Mouse (Mus musculus): ENCODE measurements around the gene Cmip.

Gene Cmip

DNA sequence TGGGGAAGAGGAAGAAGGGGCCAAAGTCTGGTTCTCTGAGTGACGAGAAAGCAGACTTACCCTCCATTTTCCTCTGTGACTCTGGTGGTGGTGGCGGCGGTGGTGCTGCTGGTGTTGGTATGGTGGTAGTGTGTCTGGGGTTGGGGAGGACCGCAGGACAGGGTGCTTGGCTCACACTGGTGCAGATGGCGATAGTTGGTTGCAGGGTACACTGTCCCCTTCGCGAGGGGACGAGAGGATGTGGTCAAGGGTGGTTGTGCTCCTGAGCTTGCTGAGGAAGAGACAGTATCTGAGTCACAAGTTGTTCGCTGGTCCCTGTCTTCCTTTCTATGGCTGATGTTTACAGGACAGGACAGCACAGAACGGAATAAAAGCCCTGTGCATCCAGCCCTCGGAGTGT is 88.5 kb downstream of the Cmip start:
- DNase-seq (ENCODE audit: low spot score in 2 of 2), result no peak

DNA sequence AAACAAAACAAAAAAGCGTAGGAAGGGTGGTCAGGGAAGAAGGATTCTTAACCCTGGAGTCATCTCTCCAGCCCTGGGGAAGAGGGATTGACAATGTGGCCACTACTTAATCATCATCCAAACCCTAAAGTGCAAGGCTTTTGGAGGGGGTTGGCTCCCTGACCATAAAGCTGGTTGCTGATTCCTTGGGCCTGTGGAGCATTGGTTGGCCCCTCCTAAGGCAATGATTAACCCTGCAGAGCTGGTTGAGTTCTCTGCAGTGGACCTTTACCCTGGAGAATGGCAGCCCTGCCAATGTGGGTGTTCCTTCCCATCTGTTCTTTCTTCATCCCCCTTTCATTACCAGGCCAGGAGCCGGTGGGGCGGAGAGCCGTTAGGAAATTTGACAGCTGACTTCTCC is 90.7 kb downstream of the Cmip start:
- DNase-seq (ENCODE audit: low spot score in 2 of 2), result no peak

DNA sequence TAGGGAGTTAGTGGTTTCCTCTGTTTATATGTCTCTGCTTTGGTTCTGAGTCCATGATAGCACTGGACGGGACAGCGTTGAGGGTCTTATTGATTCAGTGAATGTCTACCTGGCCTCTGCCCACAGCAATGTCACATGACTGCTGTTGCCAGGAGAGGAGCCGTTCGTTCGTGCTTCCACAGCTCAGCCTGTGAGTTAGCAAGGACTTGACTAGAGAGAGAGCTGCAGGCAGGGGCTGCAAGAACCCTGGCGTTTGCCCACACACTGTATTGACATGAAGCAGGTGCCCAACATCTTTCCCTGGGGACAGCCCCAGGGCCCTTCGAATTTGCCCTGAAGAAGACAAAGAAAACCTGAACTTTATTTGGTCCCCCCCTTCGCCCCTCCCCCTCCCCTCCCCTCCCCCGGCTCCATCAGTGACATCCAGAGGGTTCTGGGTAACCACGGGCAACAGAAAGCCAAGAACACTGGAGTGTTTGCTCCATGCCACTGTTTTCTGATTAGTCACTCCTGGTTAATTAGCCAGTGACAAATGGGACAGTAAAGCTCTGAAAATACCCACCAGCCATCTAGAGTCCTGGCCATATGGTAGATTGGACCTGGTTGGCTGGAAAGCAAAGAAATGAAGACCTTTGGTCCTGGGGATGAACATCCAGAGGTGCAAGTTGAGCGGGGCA is 92.0 kb downstream of the Cmip start:
- no peak for DNase-seq (ENCODE audit: low spot score in 2 of 2)

DNA sequence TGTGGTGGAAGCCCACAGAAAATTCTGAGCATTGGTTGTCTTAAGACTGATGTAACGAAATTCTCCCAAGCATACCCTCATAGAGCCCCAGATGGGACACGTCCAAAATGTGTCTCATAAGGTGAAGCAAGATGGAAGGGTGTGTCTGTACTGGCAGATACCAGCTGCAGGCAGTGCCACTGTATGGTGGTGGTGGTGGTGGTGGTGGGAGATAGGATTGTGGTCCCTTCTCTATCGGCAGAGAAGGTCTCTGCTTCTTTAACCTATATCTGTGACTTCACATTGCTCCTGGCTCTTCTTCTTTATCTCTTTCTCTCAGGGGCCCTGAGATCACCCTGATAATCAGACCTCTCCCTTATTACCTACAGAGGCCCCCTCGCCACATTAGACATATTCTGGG is 92.7 kb downstream of the Cmip start:
- DNase-seq (ENCODE audit: low spot score in 2 of 2), result no peak

DNA sequence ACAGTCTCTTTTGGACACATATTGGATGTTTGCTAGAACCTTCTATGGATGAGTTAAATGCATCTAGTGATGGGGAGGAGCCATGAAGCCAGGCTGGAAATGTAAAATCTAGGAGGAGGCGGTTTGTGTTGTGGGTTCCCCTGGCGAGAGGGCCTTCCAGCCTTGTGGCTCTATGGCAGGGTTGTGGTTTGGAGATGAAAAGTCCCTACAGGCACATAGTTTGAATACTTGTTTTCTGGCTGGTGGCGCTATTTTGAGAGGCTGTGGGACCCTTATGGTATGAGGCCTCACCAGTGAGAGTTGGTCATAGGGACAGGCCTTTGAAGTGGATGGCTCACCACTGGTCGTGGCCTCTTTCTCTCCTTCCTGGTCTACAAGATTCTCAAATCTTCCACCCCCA is 95.2 kb downstream of the Cmip start:
- DNase-seq (ENCODE audit: low spot score in 2 of 2), result no peak

DNA sequence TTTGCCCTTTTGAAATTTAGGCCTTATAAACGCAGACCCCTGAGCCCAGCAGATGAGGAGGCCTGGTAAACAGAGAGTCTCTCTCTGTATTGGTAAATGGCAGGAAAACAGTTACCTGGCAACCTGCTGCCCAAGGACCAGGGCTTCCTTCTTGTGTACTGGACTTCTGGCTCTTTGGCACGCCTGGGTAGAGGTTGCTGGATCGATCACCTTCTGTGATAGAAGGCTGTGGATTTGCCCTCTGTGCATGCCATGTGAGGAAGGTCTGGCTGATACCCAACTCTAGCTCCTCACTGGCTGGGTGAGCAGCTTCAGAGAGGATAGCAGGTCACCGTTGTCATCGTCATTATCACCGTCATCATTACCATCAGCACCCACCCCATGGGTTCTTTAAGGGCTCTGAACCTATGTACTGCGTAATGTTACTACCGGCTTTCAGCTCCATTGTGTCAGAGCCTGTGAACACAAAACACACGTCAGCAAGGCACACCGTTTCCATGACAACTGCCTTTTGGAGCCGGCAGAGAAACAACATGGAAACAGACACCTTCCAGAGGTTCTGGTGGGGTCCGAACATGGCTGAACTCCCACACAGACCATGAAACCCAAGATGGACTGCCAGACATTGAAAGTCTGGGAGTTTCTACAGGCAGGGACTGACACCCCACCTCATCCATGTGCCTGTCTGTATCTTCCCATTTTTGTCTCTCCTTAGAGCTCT is 98.4 kb downstream of the Cmip start:
- no peak for DNase-seq (ENCODE audit: low spot score in 2 of 2)

DNA sequence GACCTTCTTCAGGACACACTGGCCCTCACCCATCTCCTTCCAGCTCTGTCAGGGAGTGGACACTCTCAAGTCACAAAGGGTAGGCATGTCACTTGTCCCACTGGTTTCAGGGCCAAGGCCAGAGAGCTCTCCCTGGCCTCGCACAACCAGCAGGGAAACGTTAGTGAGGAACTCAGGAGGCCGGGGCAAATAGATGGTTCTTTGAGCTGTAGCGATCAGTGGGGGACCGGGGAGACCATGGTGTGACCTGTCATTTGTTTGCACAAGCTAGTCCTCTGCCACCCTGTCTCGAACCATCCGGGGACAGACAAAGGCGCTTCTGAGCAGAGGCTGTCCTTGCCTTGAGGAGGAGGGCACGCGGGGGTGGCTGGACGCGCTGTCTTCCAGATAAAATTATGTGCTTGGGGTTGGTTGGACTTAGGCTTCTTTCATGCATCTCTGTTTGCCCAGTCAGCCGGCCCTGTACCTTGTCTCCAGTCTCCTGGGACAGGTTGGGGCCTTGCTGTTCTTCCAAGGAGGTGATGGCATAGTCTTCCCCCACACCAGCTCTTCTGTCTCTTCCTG is 99.3 kb downstream of the Cmip start:
- DNase-seq (ENCODE audit: low spot score in 2 of 2), result no peak

DNA sequence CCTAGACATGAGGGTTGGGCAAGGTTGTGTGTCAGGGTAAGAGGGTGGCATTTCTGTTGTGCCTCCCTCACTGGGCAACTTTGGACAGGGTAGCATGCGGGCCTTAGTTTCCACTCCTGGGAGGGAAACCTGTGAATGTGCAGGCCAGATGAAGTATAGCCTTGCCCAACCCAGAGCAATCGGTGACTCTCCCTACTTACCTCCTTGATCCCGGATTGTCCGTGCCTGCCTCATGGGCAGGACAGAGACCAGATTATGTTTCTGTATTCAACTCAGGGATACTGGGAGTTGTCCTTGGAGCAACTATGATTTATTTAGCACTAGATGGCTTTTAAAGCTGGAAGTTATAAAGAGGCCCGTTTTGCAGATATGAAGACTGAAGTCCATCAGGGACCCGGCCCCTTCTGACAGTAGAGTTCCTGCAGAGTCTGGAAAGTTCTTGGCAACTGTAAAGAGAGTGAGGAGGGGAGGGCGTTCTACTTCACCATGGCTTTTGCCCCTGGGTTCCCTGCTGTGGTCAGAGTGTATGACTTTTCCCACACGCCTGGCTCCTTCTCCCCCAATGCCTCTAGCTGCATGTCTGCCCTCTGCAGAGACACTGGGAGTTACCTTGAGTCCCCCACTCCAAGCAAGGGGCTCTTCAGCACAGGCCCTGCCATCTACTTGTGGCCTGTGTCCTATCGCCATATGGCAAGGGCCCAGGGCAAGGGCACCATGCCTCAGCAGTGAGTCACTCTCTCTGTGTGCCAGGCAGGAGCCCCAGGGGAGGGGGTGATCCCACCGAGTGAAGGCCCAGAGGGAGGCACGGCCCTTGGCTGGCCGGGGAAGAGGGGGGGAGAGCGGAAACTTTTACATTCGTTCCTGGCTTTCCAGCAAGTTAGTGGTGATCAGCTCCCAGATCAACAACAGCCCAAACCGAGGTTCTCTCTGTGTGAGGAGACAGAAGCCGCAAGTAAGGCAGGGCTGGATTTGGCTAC is 100.9 kb downstream of the Cmip start:
- DNase-seq (ENCODE audit: low spot score in 2 of 2), result no peak

DNA sequence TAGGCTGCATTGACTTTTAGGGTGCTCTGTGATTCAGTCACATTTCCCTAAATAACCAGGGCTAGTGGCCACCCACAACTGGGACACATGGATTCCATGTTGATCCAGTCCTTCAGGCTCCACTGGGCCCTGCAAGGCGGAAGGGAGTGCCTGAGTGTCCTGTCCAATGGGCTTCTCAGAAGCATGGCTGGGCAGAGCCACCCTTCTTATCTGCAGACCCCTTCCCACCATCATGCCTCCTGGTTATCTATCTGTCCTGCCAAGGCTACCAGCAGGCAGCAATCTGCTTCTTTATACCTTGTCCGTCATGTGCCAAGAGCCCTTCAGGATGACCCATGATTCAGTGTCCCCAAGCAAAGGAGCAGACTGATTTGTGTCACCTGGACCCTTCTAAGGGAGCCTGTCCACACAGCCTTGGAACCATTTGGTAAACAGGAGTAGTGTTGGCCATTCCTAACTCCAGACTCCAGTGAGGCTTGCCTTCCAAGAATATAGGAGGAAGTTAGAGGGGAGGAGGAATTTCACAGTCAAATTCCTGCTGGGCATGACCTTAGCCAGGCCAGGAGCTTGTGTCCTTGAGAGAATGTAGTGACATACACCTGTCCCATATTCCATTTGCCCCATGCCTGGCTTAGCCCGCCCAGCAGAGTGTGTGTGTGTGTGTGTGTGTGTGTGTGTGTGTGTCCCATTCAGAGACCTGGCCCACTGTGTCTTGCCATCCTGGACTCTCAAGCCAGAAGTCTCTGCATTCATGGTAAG is 103.5 kb downstream of the Cmip start:
- DNase-seq (ENCODE audit: low spot score in 2 of 2), result no peak

DNA sequence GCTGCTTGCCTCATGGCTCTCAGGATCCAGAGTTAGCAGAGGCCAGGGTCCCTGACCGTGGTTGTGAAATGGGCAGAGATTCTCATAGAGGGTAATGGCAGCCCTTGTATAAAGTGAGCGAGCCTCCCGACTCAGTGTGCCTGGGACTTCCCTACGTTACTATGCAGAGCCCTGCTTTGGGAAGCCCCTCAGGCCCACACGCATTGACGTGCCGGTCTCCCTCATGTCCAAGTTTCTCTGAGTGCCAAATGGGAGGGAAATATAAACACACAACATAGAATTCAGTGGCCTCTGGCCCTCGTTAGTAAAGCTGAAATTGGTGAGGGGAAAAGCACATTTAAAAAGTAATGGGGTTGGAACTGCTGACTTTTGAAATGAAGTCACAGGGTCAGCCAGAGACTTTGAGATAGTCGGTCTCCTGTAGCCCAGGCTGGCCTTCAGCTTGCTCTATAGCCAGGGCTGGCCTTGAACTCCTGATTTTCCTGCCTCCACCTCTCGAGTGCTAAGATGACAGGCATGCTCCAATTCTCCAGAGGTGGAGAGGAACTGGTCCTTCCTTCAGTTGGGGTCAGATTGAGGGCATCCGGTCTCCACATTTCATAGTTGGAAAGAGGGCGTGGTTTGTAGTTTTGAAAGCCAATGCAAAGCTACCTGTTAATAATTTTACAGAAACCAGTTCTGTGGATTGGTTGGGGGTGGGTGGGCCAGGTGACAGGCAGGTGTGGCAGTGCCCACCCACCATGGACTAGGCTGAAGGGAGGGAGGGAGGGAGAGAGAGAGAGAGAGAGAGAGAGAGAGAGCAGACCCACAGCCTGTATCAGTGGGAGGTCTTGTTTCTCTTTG is 105.0 kb downstream of the Cmip start:
- no peak for DNase-seq (ENCODE audit: low spot score in 2 of 2)

DNA sequence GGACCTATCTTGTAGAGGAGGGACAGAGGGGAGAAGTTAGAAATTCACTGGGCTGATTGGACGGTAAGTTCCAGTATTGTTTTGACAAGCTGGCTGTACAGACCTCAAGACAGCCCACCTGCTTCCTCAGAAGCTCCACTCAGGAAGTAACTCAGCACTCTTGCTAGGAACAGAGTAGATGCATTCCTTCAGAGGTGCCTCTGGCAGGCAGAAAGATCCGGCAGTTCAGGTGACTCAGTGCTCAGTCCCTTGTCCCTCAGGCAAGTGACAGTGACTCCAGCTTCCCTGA is 105.5 kb downstream of the Cmip start:
- DNase-seq (ENCODE audit: low spot score in 2 of 2), result no peak

DNA sequence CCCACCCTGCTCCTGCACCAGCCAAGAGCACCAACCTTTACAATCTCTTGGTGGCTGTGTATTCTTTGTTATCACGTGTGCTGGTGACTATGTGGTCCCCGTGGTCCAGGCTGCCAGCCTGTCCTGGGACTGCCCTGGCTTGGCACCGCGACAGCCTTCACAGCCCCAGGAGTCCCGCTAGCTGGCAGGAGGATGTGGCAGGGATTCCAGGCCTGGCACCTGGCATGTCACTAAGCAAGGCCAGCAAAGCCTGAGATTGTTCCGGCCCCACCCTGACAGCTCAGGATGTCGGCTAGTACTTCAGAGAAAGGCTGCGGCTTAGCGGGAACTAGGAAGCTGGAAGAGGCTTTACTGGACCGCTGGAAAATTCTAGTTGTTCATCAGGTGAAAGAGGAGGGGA is 106.4 kb downstream of the Cmip start:
- DNase-seq (ENCODE audit: low spot score in 2 of 2), result no peak

DNA sequence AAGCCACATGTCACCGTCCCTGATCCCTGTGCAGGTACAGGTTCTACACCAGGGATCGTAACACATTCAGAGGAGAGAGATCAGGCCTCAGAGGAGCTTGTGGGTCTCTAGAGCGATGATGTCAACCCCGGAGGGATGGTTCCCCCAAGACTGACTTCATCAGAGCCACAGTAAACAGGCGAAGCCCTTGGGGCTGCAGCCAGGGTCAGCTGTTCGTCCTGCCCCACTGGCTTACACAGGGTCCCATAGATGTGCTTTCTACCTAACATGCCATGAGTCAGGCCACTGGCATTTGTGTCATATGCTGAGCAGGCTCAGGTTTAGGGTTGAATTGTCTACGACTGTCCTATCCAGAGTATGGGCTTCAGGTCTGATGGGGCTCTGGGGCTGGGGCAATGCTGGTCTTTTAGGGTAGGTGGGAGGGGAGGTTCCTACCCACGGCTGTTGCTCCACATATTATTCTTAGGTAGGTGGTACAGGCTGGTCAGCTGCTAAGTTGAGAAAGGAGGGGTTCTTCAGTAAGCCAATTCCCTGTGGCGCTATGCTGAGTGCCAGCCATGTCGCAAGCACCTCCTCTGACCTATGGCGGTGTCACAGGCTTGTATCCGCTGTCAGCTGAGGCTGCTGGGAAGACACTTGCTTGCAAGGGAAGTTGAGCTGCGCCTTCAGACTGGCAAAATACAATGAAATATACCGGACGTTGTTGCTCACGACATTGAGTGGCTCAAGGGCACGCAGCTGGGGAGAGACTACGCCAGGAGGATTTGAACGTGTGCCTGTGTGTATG is 107.7 kb downstream of the Cmip start:
- no peak for DNase-seq (ENCODE audit: low spot score in 2 of 2)

DNA sequence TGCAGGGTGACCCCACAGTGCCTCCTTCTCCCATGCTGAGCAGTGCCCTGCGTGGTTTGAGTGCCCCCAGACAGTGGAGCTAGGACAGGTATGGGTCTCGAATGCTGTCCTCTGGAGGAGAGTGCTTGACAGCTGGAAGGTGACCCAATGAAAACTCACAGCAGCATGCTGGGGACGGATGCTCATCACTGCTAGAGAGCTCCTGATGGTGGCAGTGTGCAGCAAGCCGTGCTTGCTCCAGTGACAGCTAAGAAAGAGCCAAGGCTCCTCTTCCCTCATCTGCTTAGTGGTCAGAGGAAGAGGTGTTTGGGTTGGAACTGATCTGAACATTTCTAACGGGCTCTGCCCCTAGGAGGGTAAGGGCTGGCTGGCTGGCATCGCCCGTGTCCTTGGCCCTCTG is 109.6 kb downstream of the Cmip start:
- no peak for DNase-seq (ENCODE audit: low spot score in 2 of 2)

DNA sequence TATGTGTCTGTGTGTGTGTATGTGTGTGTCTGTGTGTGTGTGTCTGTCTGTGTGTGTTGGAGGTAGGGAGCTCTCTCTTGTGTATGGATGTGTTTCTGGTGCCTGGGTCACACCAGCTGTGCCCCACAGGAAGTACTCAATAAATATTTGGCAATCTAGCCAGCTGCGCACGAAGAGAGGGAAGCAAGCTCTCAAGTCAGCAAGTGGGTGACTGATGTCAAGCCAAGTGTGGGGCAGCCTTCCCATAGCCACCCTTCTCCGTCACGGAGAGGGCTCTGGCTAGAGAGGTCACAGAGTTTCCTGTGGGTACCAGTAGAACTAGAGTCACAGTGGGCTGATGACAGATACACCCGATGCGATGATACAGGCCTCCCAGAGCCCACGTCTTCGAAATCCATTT is 110.6 kb downstream of the Cmip start:
- DNase-seq (ENCODE audit: low spot score in 2 of 2), result no peak

DNA sequence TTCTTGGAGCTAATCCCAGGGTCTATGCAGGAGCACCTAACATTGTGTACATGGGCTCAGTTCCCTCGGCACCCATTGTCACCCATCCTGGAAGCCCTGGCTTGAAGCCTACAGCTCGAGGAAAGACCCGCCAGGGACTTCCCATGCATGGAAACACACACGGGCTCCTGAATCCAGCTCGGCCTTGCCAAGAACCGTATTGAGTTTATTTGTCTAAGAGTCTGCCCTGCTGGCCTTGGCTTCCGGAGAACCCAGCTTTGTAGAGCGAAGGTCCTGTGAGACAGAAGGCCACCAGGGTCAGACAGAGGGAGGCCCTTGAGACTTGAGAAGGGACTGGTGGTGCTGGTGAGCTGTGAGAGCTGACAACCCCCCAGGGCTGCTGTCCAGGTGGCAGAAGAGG is 111.9 kb downstream of the Cmip start:
- peak in 1 of 2 experiments; percentile 32 for DNase-seq (ENCODE audit: low spot score in 2 of 2)

DNA sequence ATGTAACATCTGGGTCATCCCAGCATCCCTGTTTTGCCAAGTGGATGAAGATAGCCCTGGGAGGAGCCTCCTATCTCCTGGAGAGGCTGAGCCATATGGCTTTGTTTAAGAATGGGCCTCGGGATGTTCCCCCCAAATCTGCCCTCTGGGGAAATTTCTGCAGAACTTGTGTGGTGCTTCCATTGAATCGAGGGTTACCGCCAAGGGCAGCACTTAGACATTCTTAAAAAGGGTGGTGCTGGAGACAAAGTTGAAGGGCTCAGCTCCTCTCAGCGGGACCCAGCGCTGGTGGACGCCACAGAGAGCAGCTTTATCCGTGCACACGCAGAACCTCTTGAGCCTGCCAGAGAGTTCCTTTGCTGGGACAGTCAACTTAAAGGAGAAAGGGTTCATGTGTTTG is 113.1 kb downstream of the Cmip start:
- DNase-seq (ENCODE audit: low spot score in 2 of 2), result no peak

DNA sequence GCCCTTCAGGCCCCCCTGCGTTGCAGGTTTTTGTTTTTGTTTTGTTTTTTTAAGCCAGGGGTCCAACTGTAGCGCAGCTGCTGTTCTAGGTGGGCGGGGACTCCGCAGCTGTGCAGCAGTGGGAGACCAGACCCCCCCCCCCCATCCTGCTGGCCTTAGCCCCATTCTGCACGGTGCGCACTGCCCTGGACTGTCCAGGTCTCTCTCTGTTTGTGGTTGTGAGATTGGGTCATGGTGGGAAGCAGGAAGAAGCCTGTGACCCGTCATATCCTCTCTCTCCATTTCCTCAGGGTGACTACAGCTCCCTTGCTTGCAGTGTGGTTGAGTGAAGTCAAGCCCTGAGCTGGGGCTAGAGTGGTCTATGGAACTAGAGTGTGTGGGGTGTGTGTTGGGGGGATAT is 114.3 kb downstream of the Cmip start:
- DNase-seq (ENCODE audit: low spot score in 2 of 2), result no peak

DNA sequence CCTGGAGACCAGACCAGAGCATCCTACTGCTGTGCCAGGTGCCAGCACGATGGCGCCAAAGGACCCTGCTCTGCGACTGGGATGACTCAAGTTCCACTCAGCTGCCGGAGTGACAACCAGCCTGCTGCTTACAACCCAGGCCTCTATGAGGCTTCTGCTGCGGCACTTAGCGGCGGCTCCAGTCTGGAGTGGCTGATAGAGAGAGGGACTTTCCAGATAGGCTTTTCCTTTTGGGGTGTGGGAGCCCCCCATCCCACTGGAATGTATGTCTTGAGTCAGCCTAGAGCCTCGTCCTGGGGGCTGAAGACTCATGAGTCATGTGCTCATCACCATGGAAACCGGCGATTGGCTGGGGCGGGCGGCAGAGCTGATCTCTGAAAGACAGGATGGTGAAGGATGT is 115.2 kb downstream of the Cmip start:
- no peak for DNase-seq (ENCODE audit: low spot score in 2 of 2)

DNA sequence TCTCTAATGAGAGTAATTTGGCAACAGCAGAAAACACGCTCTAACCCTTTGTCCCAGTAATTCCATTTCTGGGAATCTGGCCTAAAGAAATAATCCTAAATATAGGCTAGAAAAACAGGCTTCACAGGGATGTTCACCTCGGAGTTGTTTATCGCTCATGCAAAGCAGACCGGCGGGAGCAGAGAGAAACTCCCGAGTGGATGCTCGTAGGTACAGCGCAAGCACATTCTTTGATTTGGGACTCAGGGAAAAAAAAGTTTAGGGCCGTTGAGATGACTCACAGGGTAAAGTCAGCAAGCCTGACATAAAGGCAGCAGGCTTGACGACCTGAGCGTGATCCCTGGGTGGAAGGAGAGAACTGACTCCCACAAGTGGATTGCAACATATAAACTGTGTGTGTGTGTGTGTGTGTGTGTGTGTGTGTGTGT is 116.2 kb downstream of the Cmip start:
- no peak for DNase-seq (ENCODE audit: low spot score in 2 of 2)
